Mouse (Mus musculus) kidney, embryonic 16.5 days (tissue): ENCODE measurements around the gene Nol8. TPM values are rescaled to one million over a fixed set of nuclear protein-coding genes. Genes with fewer than 3 reads are reported as not detected.

Experiments
- ATAC-seq: fragments of 200-750 bp; cut with Nextera tagmentation; 2 replicates; pipeline ENCODE4 v1.8.0; 2017; ENCODE audit warnings: moderate TSS enrichment; ENCODE audit not compliant: low FRiP score, low TSS enrichment
- H3K27ac ChIP-seq: fragments of 300-500 bp; sonication (generic); 2 replicates; pipeline ENCODE4 v1.5.1; 2014; ENCODE audit warnings: low read length
- H3K27me3 ChIP-seq: fragments of 300-500 bp; sonication (generic); 2 replicates; pipeline ENCODE4 v1.6.1; 2014; ENCODE audit warnings: low read length, control low read depth, mixed read lengths; ENCODE audit not compliant: insufficient read depth
- H3K36me3 ChIP-seq: fragments of 300-500 bp; sonication (generic); 2 replicates; pipeline ENCODE4 v1.6.1; 2014; ENCODE audit warnings: low read length, control low read depth, mixed read lengths; ENCODE audit not compliant: insufficient read depth
- H3K4me1 ChIP-seq: fragments of 300-500 bp; sonication (generic); 2 replicates; pipeline ENCODE4 v1.6.1; 2014; ENCODE audit warnings: low read length, control low read depth, mixed read lengths; ENCODE audit not compliant: insufficient read depth
- H3K4me2 ChIP-seq: fragments of 300-500 bp; sonication (generic); replicated peaks from 2 replicates; pipeline ENCODE4 v1.6.1; 2014; ENCODE audit warnings: low read depth, low read length
- H3K4me3 ChIP-seq: fragments of 300-500 bp; sonication (generic); 2 replicates; pipeline ENCODE4 v1.5.1; 2014; ENCODE audit warnings: mild to moderate bottlenecking, low read length
- H3K9ac ChIP-seq: fragments of 300-500 bp; sonication (generic); replicated peaks from 2 replicates; pipeline ENCODE4 v1.6.1; 2014; ENCODE audit warnings: low read length
- H3K9me3 ChIP-seq: fragments of 300-500 bp; sonication (generic); 2 replicates; pipeline ENCODE4 v1.6.1; 2016; ENCODE audit warnings: low read length, control low read depth
- WGBS: fragments of 180-500 bp; shearing (Covaris S2); extraction: QIAGEN DNeasy Blood & Tissue Kit; methylation state at CpG from one replicate; pipeline ENCODE4 v1.1.7; 2014; 5-methylcytosine and 5-hydroxymethylcytosine counted together
- polyA plus RNA-seq: library from polyadenylated mRNA; unstranded; fragments of >200 nt; fragmentation: Nextera tagmentation; extraction: Ambion mirVana; gene quantifications from 2 replicates; pipeline ENCODE4 v1.2.1, GENCODE M21; 2015

The Nol8 gene
- polyA plus RNA-seq: 15.1 and 15.7 TPM in 2 replicates

DNA sequence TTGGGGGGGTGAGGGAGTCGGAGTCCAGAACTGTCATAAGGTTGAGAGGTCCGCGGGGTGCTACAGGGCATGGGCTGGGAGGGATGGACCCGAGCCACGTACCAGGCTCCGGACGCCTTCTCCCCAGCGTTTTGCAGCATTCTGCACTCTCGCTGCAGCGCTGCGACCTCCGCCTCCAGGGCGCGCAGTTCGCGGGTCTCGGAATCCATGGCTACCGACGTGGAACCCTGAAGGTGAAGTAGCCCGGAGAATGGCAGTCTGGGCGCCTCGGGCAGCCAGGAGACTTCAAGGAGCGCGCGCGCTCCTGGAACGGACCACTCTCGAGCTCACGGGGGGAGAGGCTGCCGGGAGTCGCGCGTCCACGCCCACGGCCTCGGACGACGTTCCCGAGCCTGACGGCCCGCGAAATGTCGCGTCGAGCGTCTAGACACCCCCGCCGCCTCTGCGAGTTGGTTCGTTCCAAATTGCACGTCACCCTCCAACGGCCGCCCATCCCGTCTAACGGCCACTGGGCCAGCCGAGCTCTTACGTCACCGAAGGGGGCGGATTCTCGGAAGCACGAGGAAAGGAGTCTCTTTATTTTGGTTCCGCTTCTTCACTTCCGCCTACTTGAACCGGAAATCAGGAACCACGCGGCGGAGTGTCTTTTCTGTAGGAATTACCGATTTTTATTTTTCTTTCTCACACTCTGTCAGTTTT, at the start of gene Nol8, which contains the start of gene Cenpp:
Gene Nol8, plus strand, starts transcription at position 598 of the 699 bp plus-strand sequence.
Gene Cenpp, minus strand, starts transcription at position 305 of the 699 bp plus-strand sequence.
- Histone ChIP-seq H3K4me1 (peaks cover 12% of the 10 kb centered on the region), H3K9ac (peak within 1 kb of the TSS; percentile 67), H3K4me3 (peak within 1 kb of the TSS; percentile 87), H3K9me3 (no peaks in the 10 kb centered on the region), H3K27ac (no peak within 1 kb of the TSS), H3K36me3 (0 out of 2 replicates have a peak, but pooled peaks cover 5% of the 10 kb centered on the region), H3K27me3 (no peaks in the 10 kb centered on the region), H3K4me2 (peak within 1 kb of the TSS; percentile 81)
- ATAC-seq: peak; percentile 100
- WGBS: under 1% methylated on average over 68 of the region's 68 CpGs

- no peaks in the 10 kb centered on the region for H3K4me1 ChIP-seq
- no peaks in the 10 kb centered on the region for H3K27me3 ChIP-seq
- no peak overlapping the region for H3K4me2 ChIP-seq
- H3K9me3 ChIP-seq: no peaks in the 10 kb centered on the region
- ATAC-seq: no peak
- no peak overlapping the region for H3K9ac ChIP-seq
- no peak overlapping the region for H3K4me3 ChIP-seq
- H3K36me3 ChIP-seq: no peaks in the 10 kb centered on the region
- H3K27ac ChIP-seq: no peak overlapping the region
Observed at GRCm38 (mm10) chr13:49603603-49604002, 49.3 kb upstream of the Nol8 start.

DNA sequence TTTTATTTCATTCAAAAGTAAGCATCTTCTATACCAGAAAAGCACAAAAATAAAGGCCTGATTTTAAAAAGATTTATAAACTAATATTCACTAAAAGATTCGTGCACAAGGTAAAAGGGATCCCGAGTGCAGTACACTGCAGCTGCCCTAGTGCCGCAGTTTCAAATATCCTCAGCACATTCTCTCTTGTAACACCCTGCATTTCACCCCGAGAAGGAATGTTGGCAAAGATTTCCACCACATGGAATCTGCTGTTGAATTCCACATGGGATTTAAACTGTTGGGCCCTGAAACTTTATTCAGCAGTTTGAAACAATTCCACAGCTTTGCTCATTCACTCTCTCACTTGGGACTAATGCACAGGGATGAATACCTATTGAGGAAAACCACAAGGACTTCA, 45.2 kb upstream of the Nol8 start, which contains the start of gene Ogn:
Gene Ogn, plus strand, starts transcription at position 333 of the 400 bp plus-strand sequence.
- Histone ChIP-seq H3K27me3 (no peaks in the 10 kb centered on the region), H3K9ac (no peak within 1 kb of the TSS), H3K36me3 (no peaks in the 10 kb centered on the region), H3K27ac (peak within 1 kb of the TSS; percentile 38), H3K4me1 (no peaks in the 10 kb centered on the region), H3K4me3 (peak within 1 kb of the TSS; percentile 39), H3K4me2 (peak within 1 kb of the TSS; percentile 12; the same call in 1 of the 2 replicates), H3K9me3 (no peaks in the 10 kb centered on the region)
- no peak for ATAC-seq
- WGBS: 69% methylated on average over 4 of the region's 4 CpGs

- WGBS: 73% methylated on average over 4 of the region's 4 CpGs
- Histone ChIP-seq H3K27me3 (no peaks in the 10 kb centered on the region), H3K36me3 (no peaks in the 10 kb centered on the region), H3K4me1 (no peaks in the 10 kb centered on the region), H3K9ac (no peak overlapping the region), H3K27ac (no peak overlapping the region; the same call in 1 of the 2 replicates), H3K9me3 (no peaks in the 10 kb centered on the region), H3K4me3 (peak overlapping the region; percentile 39), H3K4me2 (0 out of 2 replicates have a peak overlapping the region, but pooled peaks have one; percentile 12)
- no peak for ATAC-seq
Observed at GRCm38 (mm10) chr13:49608589-49609322, 44.1 kb upstream of the Nol8 start.

DNA sequence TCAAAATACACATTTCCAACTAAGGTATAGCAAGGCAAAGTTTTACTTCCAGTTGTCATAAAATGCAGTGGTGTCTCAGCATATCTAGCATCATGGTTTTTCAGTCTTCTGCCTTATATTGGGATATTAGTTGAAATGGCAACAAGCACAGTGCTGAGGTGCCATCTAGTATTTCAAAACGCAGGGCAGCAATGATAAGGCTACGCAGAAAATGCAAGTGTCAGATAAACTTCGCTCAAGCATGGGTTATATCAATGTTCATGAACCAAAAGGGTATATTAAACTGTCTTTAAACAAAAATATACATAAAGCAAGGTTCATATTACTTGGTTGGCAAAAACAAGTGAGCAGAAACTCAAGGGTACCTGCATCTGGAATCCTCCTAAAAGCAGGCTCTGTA, 35.9 kb upstream of the Nol8 start:
- no peak overlapping the region for H3K4me2 ChIP-seq
- WGBS: 94% methylated on average over 3 of the region's 3 CpGs
- no peaks in the 10 kb centered on the region for H3K27me3 ChIP-seq
- no peak for ATAC-seq
- H3K27ac ChIP-seq: no peak overlapping the region
- no peaks in the 10 kb centered on the region for H3K36me3 ChIP-seq
- no peak overlapping the region for H3K4me3 ChIP-seq
- no peak overlapping the region for H3K9ac ChIP-seq
- H3K4me1 ChIP-seq: no peaks in the 10 kb centered on the region
- no peaks in the 10 kb centered on the region for H3K9me3 ChIP-seq

- no peak overlapping the region for H3K27ac ChIP-seq
- no peaks in the 10 kb centered on the region for H3K4me1 ChIP-seq
- H3K4me2 ChIP-seq: no peak overlapping the region
- no peak overlapping the region for H3K4me3 ChIP-seq
- ATAC-seq: no peak
- no peaks in the 10 kb centered on the region for H3K9me3 ChIP-seq
- no peaks in the 10 kb centered on the region for H3K36me3 ChIP-seq
- H3K27me3 ChIP-seq: no peaks in the 10 kb centered on the region
- no peak overlapping the region for H3K9ac ChIP-seq
Observed at GRCm38 (mm10) chr13:49618365-49618764, 34.5 kb upstream of the Nol8 start.

DNA sequence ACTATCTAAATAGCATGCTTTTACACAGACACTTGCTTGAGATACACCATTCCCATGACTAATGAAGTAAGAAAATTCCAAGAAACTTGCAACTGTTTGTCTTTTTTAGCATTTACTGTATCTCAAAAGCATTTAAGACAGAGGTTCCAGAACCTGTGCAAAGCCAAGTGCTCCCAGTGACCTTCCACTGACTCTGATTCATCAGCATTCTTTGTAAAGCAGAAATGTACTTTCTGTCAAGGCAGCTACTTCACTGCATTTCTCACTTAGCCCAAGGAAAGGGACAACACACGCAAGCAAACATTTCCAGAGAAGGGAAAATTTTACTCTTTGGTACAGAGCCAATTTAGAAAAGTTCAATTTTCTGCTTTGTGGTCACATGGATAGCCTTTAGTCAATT, 29.7 kb upstream of the Nol8 start:
- Histone ChIP-seq H3K4me3 (no peak overlapping the region), H3K9ac (no peak overlapping the region), H3K36me3 (no peaks in the 10 kb centered on the region), H3K27me3 (no peaks in the 10 kb centered on the region), H3K4me2 (no peak overlapping the region), H3K4me1 (no peaks in the 10 kb centered on the region), H3K27ac (no peak overlapping the region), H3K9me3 (no peaks in the 10 kb centered on the region)
- 83% methylated on average over 1 of the region's 1 CpGs for WGBS
- ATAC-seq: no peak

DNA sequence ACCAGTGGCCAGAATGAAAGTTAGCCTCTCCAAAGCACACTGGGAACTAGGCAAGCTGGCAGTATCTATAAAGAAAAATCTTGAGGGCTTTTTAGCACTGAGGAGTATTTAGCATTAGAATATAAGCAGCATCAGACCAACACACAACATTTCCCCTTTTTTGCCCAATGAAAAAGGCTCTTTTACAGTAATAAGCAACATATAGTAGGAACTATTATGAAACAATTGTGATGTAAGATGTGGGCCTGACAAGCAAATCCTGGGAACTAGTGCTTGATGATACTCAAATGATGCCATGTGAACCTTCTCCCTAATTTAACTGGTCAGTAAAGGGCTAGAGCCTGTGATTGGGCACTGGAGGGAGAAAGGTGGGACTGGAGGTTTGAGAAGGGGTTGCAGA, 24.7 kb upstream of the Nol8 start:
- ATAC-seq: no peak
- H3K27me3 ChIP-seq: no peaks in the 10 kb centered on the region
- no peak overlapping the region for H3K4me3 ChIP-seq
- no peaks in the 10 kb centered on the region for H3K36me3 ChIP-seq
- no peaks in the 10 kb centered on the region for H3K9me3 ChIP-seq
- no peaks in the 10 kb centered on the region for H3K4me1 ChIP-seq
- no peak overlapping the region for H3K27ac ChIP-seq
- H3K9ac ChIP-seq: no peak overlapping the region
- H3K4me2 ChIP-seq: no peak overlapping the region

- no peak overlapping the region for H3K4me3 ChIP-seq
- no peaks in the 10 kb centered on the region for H3K36me3 ChIP-seq
- H3K4me2 ChIP-seq: no peak overlapping the region
- no peaks in the 10 kb centered on the region for H3K4me1 ChIP-seq
- H3K9me3 ChIP-seq: no peaks in the 10 kb centered on the region
- H3K27ac ChIP-seq: no peak overlapping the region
- no peak overlapping the region for H3K9ac ChIP-seq
- no peak for ATAC-seq
- no peaks in the 10 kb centered on the region for H3K27me3 ChIP-seq
- 91% methylated on average over 2 of the region's 2 CpGs for WGBS
Observed at GRCm38 (mm10) chr13:49629076-49629475, 23.8 kb upstream of the Nol8 start.

DNA sequence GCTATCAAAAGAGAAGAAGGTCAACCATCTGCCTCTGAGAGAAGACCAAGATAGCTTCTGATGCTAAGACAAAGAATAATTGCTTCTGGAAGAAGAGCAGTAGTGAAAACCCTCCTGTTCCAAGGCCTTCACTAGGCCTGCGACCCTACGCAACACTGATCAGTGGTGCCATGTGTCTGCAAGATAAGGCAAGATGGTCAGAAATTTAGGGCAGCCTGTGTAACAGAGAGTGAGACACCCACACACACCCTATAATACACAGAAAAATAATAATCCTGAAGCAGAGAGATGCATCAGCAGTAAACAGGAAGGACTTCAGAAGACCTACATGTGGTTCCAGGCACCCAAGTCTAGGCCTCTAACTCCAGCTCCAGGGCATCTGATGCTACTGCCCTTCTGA, 12.9 kb upstream of the Nol8 start:
- Histone ChIP-seq H3K9me3 (no peaks in the 10 kb centered on the region), H3K27ac (no peak overlapping the region), H3K36me3 (no peaks in the 10 kb centered on the region), H3K4me3 (no peak overlapping the region), H3K9ac (no peak overlapping the region), H3K4me2 (no peak overlapping the region), H3K27me3 (no peaks in the 10 kb centered on the region), H3K4me1 (no peaks in the 10 kb centered on the region)
- 94% methylated on average over 2 of the region's 2 CpGs for WGBS
- no peak for ATAC-seq
